Mouse (Mus musculus) olfactory bulb, adult 2 months (tissue): Measurements from ENCODE around the gene Vamp5.

ENCODE experiments used
- CTCF ChIP-seq: fragments of 200-500 bp; IDR thresholded peaks from 2 replicates; pipeline ENCODE4 v1.5.1; 2012; ENCODE audit warnings: low read depth, mild to moderate bottlenecking, low read length, moderate library complexity; ENCODE audit not compliant: insufficient read depth
- POLR2A ChIP-seq: fragments of 200-500 bp; IDR thresholded peaks from 2 replicates; pipeline ENCODE4 v1.6.1; 2012; ENCODE audit warnings: mild to moderate bottlenecking, low read depth, low read length, moderate library complexity; ENCODE audit not compliant: insufficient read depth

DNA sequence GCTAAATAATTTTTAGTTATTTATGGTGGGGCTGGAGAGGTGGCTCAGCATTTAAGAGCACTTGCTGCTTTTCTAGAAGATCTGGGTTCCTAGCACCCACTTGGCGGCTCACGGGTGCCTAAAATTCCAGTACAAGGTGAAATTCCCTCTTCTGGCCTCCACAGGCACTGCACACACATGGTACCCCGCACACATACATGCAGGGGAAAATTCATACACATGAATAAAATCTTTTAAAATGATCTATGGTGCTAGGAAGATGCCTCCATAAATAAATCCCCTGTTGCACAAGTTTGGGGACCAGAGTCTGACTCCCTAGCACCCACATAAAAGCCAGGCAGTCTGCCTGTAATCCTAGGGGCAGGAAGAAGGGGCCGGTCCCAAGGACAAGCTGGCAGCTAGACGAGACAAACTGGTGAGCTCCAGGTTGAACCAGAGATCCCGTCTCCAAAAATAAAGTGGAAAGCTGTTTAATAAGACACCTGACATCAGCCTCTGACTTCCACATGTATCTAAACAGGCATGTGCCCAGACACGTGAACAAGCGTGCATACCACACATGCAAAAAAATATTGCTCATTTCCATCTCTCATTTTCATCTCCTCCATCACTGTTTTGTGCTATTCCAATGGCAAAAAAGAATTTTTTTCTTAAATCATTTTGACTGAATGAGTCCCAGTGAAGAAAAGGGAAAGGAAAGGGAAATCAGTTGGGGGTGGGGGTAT lies 1.6 kb downstream of the Vamp5 start:
- TF ChIP-seq CTCF (no peak), POLR2A (no peak)
